Mouse (Mus musculus) liver, embryonic 11.5 days (tissue): ENCODE measurements around the gene Gm2016. TPM values are rescaled to one million over a fixed set of nuclear protein-coding genes. Genes with fewer than 3 reads are reported as not detected.
A peak's percentile ranks its signal among the peaks of the same experiment; 100 is the strongest.
"Not testable (repeated sequence)": the region's sequence is repeated elsewhere in the genome, so short reads cannot be mapped to it uniquely, and the experiment has no call there.

ENCODE experiments used
- ATAC-seq: fragments of 200-750 bp; cut with Nextera tagmentation; replicated peaks from 2 replicates; pipeline ENCODE4 v1.8.0; 2017; ENCODE audit warnings: moderate number of reproducible peaks, mild to moderate bottlenecking, moderate TSS enrichment, moderate library complexity; ENCODE audit not compliant: low FRiP score
- DNase-seq: peaks from one replicate; pipeline ENCODE4 v3.0.0-alpha.2; 2017; ENCODE audit warnings: low spot score
- H3K27ac ChIP-seq: fragments of 300-500 bp; sonication (generic); 2 replicates; pipeline ENCODE4 v1.5.1; 2014; ENCODE audit warnings: mild to moderate bottlenecking, low read depth, low read length, control low read depth
- H3K27me3 ChIP-seq: fragments of 300-500 bp; sonication (generic); replicated peaks from 2 replicates; pipeline ENCODE4 v1.6.1; 2014; ENCODE audit warnings: low read length, mixed read lengths; ENCODE audit not compliant: control insufficient read depth, insufficient read depth
- H3K36me3 ChIP-seq: fragments of 300-500 bp; sonication (generic); 2 replicates; pipeline ENCODE4 v1.6.1; 2014; ENCODE audit warnings: mild to moderate bottlenecking, low read length, moderate library complexity, mixed read lengths; ENCODE audit not compliant: control insufficient read depth, insufficient read depth
- H3K4me1 ChIP-seq: fragments of 300-500 bp; sonication (generic); replicated peaks from 2 replicates; pipeline ENCODE4 v1.6.1; 2014; ENCODE audit warnings: low read length, mixed read lengths; ENCODE audit not compliant: control insufficient read depth, insufficient read depth
- H3K4me2 ChIP-seq: fragments of 300-500 bp; sonication (generic); 2 replicates; pipeline ENCODE4 v1.6.1; 2014; ENCODE audit warnings: mild to moderate bottlenecking, control low read depth, moderate library complexity
- H3K4me3 ChIP-seq: fragments of 300-500 bp; sonication (generic); 2 replicates; pipeline ENCODE4 v1.5.1; 2014; ENCODE audit warnings: low read depth, low read length, control low read depth
- H3K9ac ChIP-seq: fragments of 300-500 bp; sonication (generic); 2 replicates; pipeline ENCODE4 v1.6.1; 2014; ENCODE audit warnings: low read depth, low read length, control low read depth
- H3K9me3 ChIP-seq: fragments of 300-500 bp; sonication (generic); 2 replicates; pipeline ENCODE4 v1.6.1; 2016; ENCODE audit warnings: low read length, inconsistent platforms, mixed read lengths; ENCODE audit not compliant: control insufficient read depth
- WGBS: fragments of 180-500 bp; shearing (Covaris S2); extraction: QIAGEN DNeasy Blood & Tissue Kit; methylation state at CpG from one replicate; pipeline ENCODE4 v1.1.7; 2014; 5-methylcytosine and 5-hydroxymethylcytosine counted together
- polyA plus RNA-seq: library from polyadenylated mRNA; unstranded; fragments of >200 nt; fragmentation: Nextera tagmentation; extraction: Ambion mirVana; gene quantifications from 2 replicates; pipeline ENCODE4 v1.2.1, GENCODE M21; 2014

Gene Gm2016
- not detected in 2 replicates for polyA plus RNA-seq

DNA sequence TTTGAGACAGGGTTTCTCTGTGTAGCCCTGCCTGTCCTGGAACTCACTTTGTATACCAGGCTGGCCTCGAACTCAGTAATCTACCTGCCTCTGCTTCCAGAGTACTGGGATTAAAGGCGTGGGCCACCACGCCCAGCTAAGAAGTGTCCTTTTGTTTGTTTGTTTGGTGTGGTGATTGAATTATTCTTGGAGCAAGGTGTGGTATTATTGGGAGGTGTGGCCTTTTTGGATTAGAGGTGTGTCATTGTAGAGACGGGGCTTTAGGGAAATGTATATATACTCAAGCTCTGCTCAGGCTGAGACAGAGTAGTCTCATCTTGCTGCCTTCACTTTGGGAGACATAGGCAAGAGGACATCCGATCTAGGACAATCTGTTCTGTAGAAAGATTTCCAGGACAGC is at the start of gene Gm2016:
Gene Gm2016 (plus strand): TSS at position 301 of the 400 bp plus-strand sequence.
- H3K4me2 ChIP-seq, H3K9ac ChIP-seq, H3K36me3 ChIP-seq, ATAC-seq, H3K27me3 ChIP-seq, H3K4me3 ChIP-seq, H3K4me1 ChIP-seq, DNase-seq, H3K9me3 ChIP-seq, H3K27ac ChIP-seq: not testable (repeated sequence)
- 81% methylated on average over 5 of the region's 5 CpGs for WGBS

DNA sequence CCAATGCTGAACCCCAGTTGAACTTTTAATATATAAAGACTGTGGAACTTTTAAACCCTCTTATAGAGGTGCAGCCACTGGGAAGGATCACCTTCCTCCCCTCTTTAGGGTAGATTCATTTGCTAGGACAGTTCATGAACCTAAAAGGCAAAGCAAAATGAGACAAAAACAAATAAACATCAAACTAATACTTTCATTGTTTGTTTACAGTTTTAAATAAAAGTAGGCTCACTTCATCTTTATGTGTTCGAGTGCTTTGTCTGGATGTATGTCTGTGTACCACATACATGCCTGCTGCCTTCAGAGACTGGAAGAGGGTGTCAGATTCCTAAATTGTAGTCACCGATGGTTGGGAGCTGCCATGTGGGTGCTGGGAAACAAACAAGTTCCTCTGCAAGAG is 31.6 kb upstream of the Gm2016 start, which contains the start of gene Gm2001:
Gene Gm2001 (minus strand): TSS at position 101 of the 400 bp plus-strand sequence.
- not testable (repeated sequence) for H3K4me1 ChIP-seq, H3K4me2 ChIP-seq, H3K4me3 ChIP-seq, H3K27ac ChIP-seq, ATAC-seq, H3K9me3 ChIP-seq, DNase-seq, H3K36me3 ChIP-seq, H3K9ac ChIP-seq, H3K27me3 ChIP-seq
- WGBS, result 70% methylated on average over 1 of the region's 2 CpGs

DNA sequence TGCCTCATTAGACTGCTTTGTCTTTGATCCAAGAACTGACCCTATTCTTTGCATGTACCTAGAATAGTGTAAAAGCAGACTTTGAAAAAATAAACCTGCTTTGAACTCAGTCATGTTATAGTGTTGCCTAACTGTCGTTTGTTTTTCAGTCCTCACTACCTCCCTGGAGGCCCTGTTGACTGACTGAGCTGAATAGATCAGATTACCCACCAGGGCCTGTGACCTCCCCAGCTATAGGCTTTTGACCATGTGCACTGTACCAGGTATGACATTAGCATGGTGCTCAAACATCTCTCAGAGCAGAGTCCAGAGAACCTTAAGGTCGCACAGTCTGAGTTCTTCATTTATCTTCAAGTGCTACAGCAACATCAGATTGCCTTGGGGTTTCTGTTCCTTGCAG is 23.2 kb upstream of the Gm2016 start:
- not testable (repeated sequence) for H3K4me3 ChIP-seq, H3K9me3 ChIP-seq, H3K4me1 ChIP-seq, H3K36me3 ChIP-seq, H3K4me2 ChIP-seq, H3K27ac ChIP-seq, H3K27me3 ChIP-seq, H3K9ac ChIP-seq, DNase-seq
- no CpG with 5 or more reads among the region's 2 CpGs for WGBS
- peak; percentile 68; the same call in 1 of the 2 replicates for ATAC-seq

DNA sequence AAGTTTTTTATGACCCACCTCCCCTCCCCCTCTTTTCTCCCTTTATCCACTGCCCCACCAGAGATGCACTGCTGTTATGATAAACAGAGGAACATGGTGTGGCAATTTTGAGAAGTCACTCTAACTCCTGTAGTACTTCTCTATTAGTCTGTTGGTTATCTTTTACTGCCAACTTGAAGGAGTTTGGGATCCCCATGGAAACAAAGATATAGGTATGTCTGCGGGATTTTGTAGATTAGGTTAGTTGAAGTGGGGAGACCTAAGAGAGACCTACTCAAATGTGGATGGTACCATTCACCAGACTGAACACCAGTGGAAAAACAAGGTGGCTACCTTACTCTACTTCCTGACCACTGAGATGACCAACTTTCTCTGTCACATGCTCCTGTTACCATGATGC is 17.8 kb upstream of the Gm2016 start:
- H3K9me3 ChIP-seq, H3K27ac ChIP-seq, H3K9ac ChIP-seq, H3K27me3 ChIP-seq, H3K4me3 ChIP-seq, H3K4me1 ChIP-seq, H3K36me3 ChIP-seq, ATAC-seq, H3K4me2 ChIP-seq, DNase-seq: not testable (repeated sequence)
- WGBS, result 63% methylated on average over 1 of the region's 1 CpGs

DNA sequence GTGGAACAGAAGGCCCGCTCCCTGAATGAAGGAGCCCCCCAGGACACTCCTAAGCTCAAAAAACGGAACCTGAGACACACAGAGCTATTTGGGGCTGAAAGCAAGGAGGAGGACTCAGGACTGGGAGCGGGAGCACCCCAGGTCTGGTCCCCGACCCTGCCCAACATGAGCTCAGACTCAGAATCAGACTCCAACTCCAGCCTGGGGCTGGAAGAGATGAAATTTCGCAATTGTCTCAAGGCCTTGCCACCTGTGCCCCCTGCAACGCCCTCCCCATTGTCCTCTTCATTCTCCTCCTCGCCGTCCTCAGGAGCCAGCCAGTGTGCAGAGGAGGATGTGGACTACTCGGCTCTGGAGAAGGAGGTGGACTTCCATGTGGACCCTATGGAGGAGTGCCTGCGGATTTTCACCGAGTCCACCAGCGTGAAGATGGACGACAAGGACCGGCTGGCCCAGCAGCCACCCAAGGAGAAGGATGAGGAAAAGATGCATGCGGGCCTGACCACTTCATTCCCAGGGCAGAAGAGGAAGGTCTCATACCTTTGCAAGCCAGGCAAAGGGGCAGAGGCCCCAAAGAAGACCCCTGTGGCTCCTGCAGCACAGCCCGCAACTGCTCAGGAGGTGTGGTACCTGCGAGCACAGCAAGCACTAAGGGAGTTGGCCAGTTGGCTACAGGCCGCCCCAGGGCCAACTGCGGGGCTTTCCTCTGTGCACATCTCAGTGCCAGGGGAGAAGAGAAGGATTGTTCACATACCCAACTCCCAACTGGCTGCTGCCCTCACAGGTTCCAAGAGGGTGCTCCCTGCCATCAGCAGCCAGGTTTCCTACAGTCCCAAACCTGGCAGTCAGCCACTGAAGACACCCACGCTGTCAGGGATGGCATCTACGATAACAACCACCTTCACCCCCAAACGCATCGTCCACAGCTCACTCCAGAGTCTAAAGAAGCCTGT is 11.9 kb upstream of the Gm2016 start:
- not testable (repeated sequence) for H3K4me3 ChIP-seq, H3K36me3 ChIP-seq, H3K27ac ChIP-seq, H3K4me1 ChIP-seq, H3K9ac ChIP-seq, H3K4me2 ChIP-seq, H3K27me3 ChIP-seq, H3K9me3 ChIP-seq
- DNase-seq (peak; percentile 31), ATAC-seq (0 out of 2 replicates have a peak, but pooled peaks have one; percentile 7)
- 79% methylated on average over 23 of the region's 23 CpGs for WGBS

DNA sequence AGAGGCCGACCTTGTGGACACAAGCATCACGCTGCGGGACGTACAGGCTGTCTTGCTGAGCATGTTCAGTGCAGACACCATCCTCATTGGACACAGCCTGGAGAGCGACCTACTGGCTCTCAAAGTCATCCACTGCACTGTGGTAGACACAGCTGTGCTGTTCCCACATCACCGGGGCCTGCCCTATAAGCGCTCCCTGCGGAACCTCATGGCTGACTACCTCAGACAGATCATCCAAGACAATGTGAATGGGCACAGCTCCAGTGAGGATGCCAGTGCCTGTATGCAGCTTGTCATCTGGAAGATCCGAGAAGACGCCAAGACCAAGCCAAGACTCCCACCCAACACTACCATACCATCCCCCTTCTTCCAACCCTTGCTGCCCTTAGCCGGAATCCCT is 10.2 kb upstream of the Gm2016 start:
- not testable (repeated sequence) for H3K9ac ChIP-seq, H3K36me3 ChIP-seq, H3K4me3 ChIP-seq, H3K27ac ChIP-seq, H3K4me1 ChIP-seq, ATAC-seq, H3K9me3 ChIP-seq, H3K4me2 ChIP-seq, H3K27me3 ChIP-seq, DNase-seq
- 93% methylated on average over 9 of the region's 11 CpGs for WGBS

DNA sequence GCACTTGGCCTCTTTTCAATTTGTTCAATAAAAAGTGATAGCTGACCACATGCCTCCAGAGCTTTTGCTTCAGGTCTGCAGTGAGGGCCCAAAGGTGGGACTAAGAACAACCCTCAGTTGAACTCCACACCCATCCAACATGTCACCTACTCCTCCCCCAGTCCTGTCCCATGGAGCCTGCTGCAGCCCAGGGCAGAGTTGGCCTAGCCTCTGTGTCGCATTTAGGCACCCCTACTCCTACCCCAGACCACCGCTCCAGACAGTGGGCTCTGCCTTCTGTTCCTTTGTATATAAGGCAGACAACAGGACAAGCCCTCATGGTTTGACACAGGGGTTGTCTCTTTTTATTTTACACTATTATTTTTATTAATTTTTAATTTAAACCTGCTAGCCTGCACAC is 9.8 kb upstream of the Gm2016 start:
- H3K4me3 ChIP-seq, H3K9ac ChIP-seq, H3K4me1 ChIP-seq, DNase-seq, H3K4me2 ChIP-seq, H3K9me3 ChIP-seq, H3K27ac ChIP-seq, H3K27me3 ChIP-seq, H3K36me3 ChIP-seq: not testable (repeated sequence)
- WGBS, result 69% methylated on average over 2 of the region's 2 CpGs
- 0 out of 2 replicates have a peak, but pooled peaks have one; percentile 16 for ATAC-seq

DNA sequence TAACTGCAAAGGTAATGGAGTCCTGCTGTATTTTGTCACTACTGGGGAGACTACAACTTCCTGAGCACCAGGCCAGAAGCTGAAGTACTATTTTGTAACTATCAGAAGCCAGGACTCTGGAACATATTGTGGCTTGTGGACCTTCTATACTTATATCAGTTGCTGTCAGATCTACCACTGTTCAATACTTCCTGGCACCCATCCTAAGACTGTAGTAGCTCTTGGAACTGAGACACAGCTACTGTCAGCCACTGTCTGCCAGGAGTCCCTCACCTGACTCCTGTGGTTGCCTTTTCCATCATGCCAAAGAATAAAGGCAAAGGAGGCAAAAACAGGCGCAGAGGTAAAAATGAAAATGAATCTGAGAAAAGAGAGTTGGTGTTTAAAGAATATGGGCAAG is 21.2 kb downstream of the Gm2016 start, which contains the start of gene Gm2022:
Gene Gm2022 (plus strand): TSS at position 301 of the 400 bp plus-strand sequence.
- not testable (repeated sequence) for H3K27me3 ChIP-seq, H3K9ac ChIP-seq, ATAC-seq, DNase-seq, H3K4me2 ChIP-seq, H3K4me3 ChIP-seq, H3K9me3 ChIP-seq, H3K36me3 ChIP-seq, H3K27ac ChIP-seq, H3K4me1 ChIP-seq
- WGBS, result 71% methylated on average over 1 of the region's 1 CpGs

DNA sequence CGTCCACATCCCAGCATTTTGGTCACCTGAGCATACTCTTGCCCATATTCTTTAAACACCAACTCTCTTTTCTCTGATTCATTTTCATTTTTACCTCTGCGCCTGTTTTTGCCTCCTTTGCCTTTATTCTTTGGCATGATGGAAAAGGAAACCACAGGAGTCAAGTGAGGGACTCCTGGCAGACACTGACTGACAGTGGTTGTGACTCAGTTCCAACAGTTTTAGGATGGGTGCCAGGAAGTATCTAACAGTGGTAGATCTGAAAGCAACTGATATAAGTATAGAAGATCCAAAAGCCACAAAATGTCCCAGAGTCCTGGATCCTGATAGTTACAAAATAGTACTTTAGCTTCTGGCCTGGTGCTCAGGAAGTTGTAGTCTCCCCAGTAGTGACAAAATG is 45.8 kb downstream of the Gm2016 start, which contains the start of gene Gm2035:
Gene Gm2035 (minus strand): TSS at position 137 of the 400 bp plus-strand sequence.
- not testable (repeated sequence) for H3K27me3 ChIP-seq, H3K9me3 ChIP-seq, DNase-seq, ATAC-seq, H3K9ac ChIP-seq, H3K4me2 ChIP-seq, H3K4me3 ChIP-seq, H3K4me1 ChIP-seq, H3K27ac ChIP-seq, H3K36me3 ChIP-seq
- WGBS, result 66% methylated on average over 2 of the region's 2 CpGs
